Mouse (Mus musculus): ENCODE data around the gene Mrpl22.
"Not testable (repeated sequence)": the region's sequence is repeated elsewhere in the genome, so short reads cannot be mapped to it uniquely, and the experiment has no call there.

Gene Mrpl22

DNA sequence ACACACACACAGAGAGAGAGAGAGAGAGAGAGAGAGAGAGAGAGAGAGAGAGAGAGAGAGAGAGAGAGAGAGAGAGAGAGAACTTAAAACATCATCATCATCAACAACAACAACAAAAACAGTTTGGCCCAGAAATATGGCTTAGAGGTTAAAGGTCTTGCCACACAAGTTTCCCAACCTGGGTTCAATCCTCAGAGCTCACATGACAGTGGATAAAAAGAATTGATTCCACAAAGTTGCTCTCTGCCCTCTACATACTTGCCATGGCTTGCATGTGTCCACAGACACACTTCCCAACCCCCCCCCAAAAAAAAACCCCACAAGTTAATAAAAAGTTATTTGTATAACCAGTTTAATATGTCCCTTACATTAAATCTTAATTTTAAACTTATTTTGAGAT, 55.0 kb downstream of the Mrpl22 start:
- no peak for DNase-seq (ENCODE audit: low read depth, low spot score)

DNA sequence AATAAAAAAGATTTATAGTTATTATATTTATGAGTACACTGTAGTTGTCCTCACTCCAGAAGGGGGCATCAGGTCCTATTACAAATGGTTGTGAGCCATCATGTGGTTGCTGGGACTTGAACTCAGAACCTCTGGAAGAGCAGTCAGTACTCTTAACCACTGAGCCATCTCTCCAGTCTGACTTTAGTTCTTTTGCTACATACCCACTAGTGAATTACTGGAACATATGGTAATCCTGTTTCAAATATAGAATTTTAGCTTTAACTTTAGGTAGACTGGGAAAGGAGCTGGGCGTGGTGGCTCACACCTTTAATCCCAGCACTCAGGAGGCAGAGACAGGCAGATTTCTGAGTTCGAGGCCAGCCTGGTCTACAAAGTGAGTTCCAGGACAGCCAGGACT, 56.6 kb downstream of the Mrpl22 start:
- not testable (repeated sequence) for DNase-seq (ENCODE audit: low read depth, low spot score)
